Mouse (Mus musculus): Measurements from ENCODE around the gene Gm15517. TPM values are rescaled to one million over a fixed set of nuclear protein-coding genes. Genes with fewer than 3 reads are reported as not detected.

Gm15517 gene
- polyA plus RNA-seq, 1 experiment from 2014 or later = not detected

- peak overlapping the region; percentile 55 for H3K4me3 ChIP-seq
- 1% methylated on average over 38 of the region's 38 CpGs for WGBS
- no peak for ATAC-seq (ENCODE audit: extremely low read depth, insufficient number of reproducible peaks, low FRiP score, low TSS enrichment)
Observed at GRCm38 (mm10) chr7:44310878-44311712, 49.8 kb downstream of the Gm15517 start.

More at GRCm38 (mm10) chr7:44310878-44311712, 49.8 kb downstream of the Gm15517 start:
- Histone ChIP-seq H3K36me3 (no peaks in the 10 kb centered on the region), H3K27me3 (replicated peaks) (peaks cover 98% of the 10 kb centered on the region), H3K9me3 (no peaks in the 10 kb centered on the region), H3K9ac (peak overlapping the region; percentile 79), H3K4me1 (peaks cover 16% of the 10 kb centered on the region), H3K27ac (replicated peaks) (no peak overlapping the region), H3K4me2 (peak overlapping the region; percentile 90)

Other genes starting within 250 kb of the Gm15517 start
- not detected in 2 replicates for gene Klk1b26, start 249.3 kb upstream of the Gm15517 start, polyA plus RNA-seq (2015; fragmentation: Nextera tagmentation; extraction: Ambion mirVana)
- gene Klk1b27, start 209.2 kb upstream of the Gm15517 start, polyA plus RNA-seq (2015; fragmentation: Nextera tagmentation; extraction: Ambion mirVana) = not detected in 2 replicates
- not detected in 2 replicates for gene Klk1b21, start 159.1 kb upstream of the Gm15517 start, polyA plus RNA-seq (2015; fragmentation: Nextera tagmentation; extraction: Ambion mirVana)
- not detected in 2 replicates for gene Klk1b22, start 148.8 kb upstream of the Gm15517 start, polyA plus RNA-seq (2015; fragmentation: Nextera tagmentation; extraction: Ambion mirVana)
- not detected in 2 replicates for gene Klk1b16, start 124.7 kb upstream of the Gm15517 start, polyA plus RNA-seq (2015; fragmentation: Nextera tagmentation; extraction: Ambion mirVana)
- not detected in 2 replicates for gene Klk1b24, start 73.2 kb upstream of the Gm15517 start, polyA plus RNA-seq (2015; fragmentation: Nextera tagmentation; extraction: Ambion mirVana)
- not detected in 2 replicates for gene Klk1b3, start 63.3 kb upstream of the Gm15517 start, polyA plus RNA-seq (2015; fragmentation: Nextera tagmentation; extraction: Ambion mirVana)
- gene Klk1b4, start 54.0 kb upstream of the Gm15517 start, polyA plus RNA-seq (2015; fragmentation: Nextera tagmentation; extraction: Ambion mirVana) = not detected in 2 replicates
- not detected in 2 replicates for gene Klk1b5, start 45.5 kb upstream of the Gm15517 start, polyA plus RNA-seq (2015; fragmentation: Nextera tagmentation; extraction: Ambion mirVana)
- not detected in 2 replicates for gene Klk1, start 36.1 kb upstream of the Gm15517 start, polyA plus RNA-seq (2015; fragmentation: Nextera tagmentation; extraction: Ambion mirVana)
- 0.09 TPM in 1 of 2 replicates, not detected in the other for gene Gm36864, start 25.3 kb upstream of the Gm15517 start, polyA plus RNA-seq (2015; fragmentation: Nextera tagmentation; extraction: Ambion mirVana)
- gene 1700028J19Rik, start 14.8 kb upstream of the Gm15517 start, polyA plus RNA-seq (2015; fragmentation: Nextera tagmentation; extraction: Ambion mirVana) = 0.79 and 0.93 TPM in 2 replicates
- gene 2410002F23Rik, start 14.7 kb upstream of the Gm15517 start, polyA plus RNA-seq (2015; fragmentation: Nextera tagmentation; extraction: Ambion mirVana) = 85.1 and 87.1 TPM in 2 replicates
- not detected in 2 replicates for gene Acp4, start 4.1 kb upstream of the Gm15517 start, polyA plus RNA-seq (2015; fragmentation: Nextera tagmentation; extraction: Ambion mirVana)
- 0.67 and 0.71 TPM in 2 replicates for gene Clec11a, start 45.5 kb downstream of the Gm15517 start, polyA plus RNA-seq (2015; fragmentation: Nextera tagmentation; extraction: Ambion mirVana)
- 0.62 and 0.80 TPM in 2 replicates for gene Shank1, start 48.8 kb downstream of the Gm15517 start, polyA plus RNA-seq (2015; fragmentation: Nextera tagmentation; extraction: Ambion mirVana)
- gene Syt3, start 122.7 kb downstream of the Gm15517 start, polyA plus RNA-seq (2015; fragmentation: Nextera tagmentation; extraction: Ambion mirVana) = 0.53 and 0.62 TPM in 2 replicates
- gene 1700008O03Rik, start 124.4 kb downstream of the Gm15517 start, polyA plus RNA-seq (2015; fragmentation: Nextera tagmentation; extraction: Ambion mirVana) = 0.35 and 0.45 TPM in 2 replicates
- gene Lrrc4b, start 167.6 kb downstream of the Gm15517 start, polyA plus RNA-seq (2015; fragmentation: Nextera tagmentation; extraction: Ambion mirVana) = 1.6 and 1.7 TPM in 2 replicates
- gene Aspdh, start 203.9 kb downstream of the Gm15517 start, polyA plus RNA-seq (2015; fragmentation: Nextera tagmentation; extraction: Ambion mirVana) = 0.70 and 1.4 TPM in 2 replicates
- 138 and 158 TPM in 2 replicates for gene Josd2, start 206.5 kb downstream of the Gm15517 start, polyA plus RNA-seq (2015; fragmentation: Nextera tagmentation; extraction: Ambion mirVana)
- gene Emc10, start 235.1 kb downstream of the Gm15517 start, polyA plus RNA-seq (2015; fragmentation: Nextera tagmentation; extraction: Ambion mirVana) = 88.2 and 93.2 TPM in 2 replicates
- gene Fam71e1, start 235.1 kb downstream of the Gm15517 start, polyA plus RNA-seq (2015; fragmentation: Nextera tagmentation; extraction: Ambion mirVana) = 8.5 and 9.1 TPM in 2 replicates